Mouse (Mus musculus) midbrain, embryonic 12.5 days (tissue): ENCODE measurements around the gene Sap18. TPM values are rescaled to one million over a fixed set of nuclear protein-coding genes. Genes with fewer than 3 reads are reported as not detected.
"Not testable (repeated sequence)": the region's sequence is repeated elsewhere in the genome, so short reads cannot be mapped to it uniquely, and the experiment has no call there.

Experiments used
- ATAC-seq: fragments of 200-750 bp; cut with Nextera tagmentation; 2 replicates; pipeline ENCODE4 v1.8.0; 2017; ENCODE audit warnings: low read depth, moderate TSS enrichment, moderate library complexity; ENCODE audit not compliant: low FRiP score
- H3K27ac ChIP-seq: fragments of 300-500 bp; sonication (generic); replicated peaks from 2 replicates; pipeline ENCODE4 v1.5.1; 2016; ENCODE audit warnings: mild to moderate bottlenecking
- H3K27me3 ChIP-seq: fragments of 300-500 bp; sonication (generic); 2 replicates; pipeline ENCODE4 v1.6.1; 2016; ENCODE audit warnings: mild to moderate bottlenecking
- H3K36me3 ChIP-seq: fragments of 300-500 bp; sonication (generic); 2 replicates; pipeline ENCODE4 v1.6.1; 2016
- H3K4me1 ChIP-seq: fragments of 300-500 bp; sonication (generic); 2 replicates; pipeline ENCODE4 v1.6.1; 2016
- H3K4me2 ChIP-seq: fragments of 300-500 bp; sonication (generic); replicated peaks from 2 replicates; pipeline ENCODE4 v1.6.1; 2016; ENCODE audit warnings: mild to moderate bottlenecking, moderate library complexity
- H3K4me3 ChIP-seq: fragments of 300-500 bp; sonication (generic); 2 replicates; pipeline ENCODE4 v1.5.1; 2016; ENCODE audit warnings: mild to moderate bottlenecking
- H3K9ac ChIP-seq: fragments of 300-500 bp; sonication (generic); replicated peaks from 2 replicates; pipeline ENCODE4 v1.6.1; 2016; ENCODE audit warnings: mild to moderate bottlenecking, moderate library complexity
- H3K9me3 ChIP-seq: fragments of 300-500 bp; sonication (generic); 2 replicates; pipeline ENCODE4 v1.6.1; 2016; ENCODE audit warnings: mild to moderate bottlenecking
- whole genome bisulfite sequencing: fragments of 180-500 bp; shearing (Covaris S2); methylation state at CpG from one replicate; pipeline ENCODE4 v1.1.7; 2016; 5-methylcytosine and 5-hydroxymethylcytosine counted together
- microRNA-seq: library from miRNA; unstranded; fragments of <30 nt; microRNA quantifications from one replicate; pipeline ENCODE4, GENCODE M21; 2017
- polyA plus RNA-seq: library from polyadenylated mRNA; unstranded; fragments of >200 nt; fragmentation: Nextera tagmentation; extraction: Ambion mirVana; gene quantifications from 2 replicates; pipeline ENCODE4 v1.2.1, GENCODE M21; 2016

Gene Sap18
- polyA plus RNA-seq, 1 experiment from 2014 or later: 23.0 TPM

GRCm38 (mm10) chr14:57835157-57835556 is 37.2 kb downstream of the Sap18 start:
- Histone ChIP-seq H3K4me3 (no peak overlapping the region), H3K4me2 (no peak overlapping the region), H3K4me1 (no peaks in the 10 kb centered on the region), H3K36me3 (peaks cover 46% of the 10 kb centered on the region), H3K27me3 (no peaks in the 10 kb centered on the region), H3K9me3 (no peaks in the 10 kb centered on the region), H3K9ac (no peak overlapping the region), H3K27ac (no peak overlapping the region)
- ATAC-seq: no peak
- WGBS: 94% methylated on average over 10 of the region's 10 CpGs

GRCm38 (mm10) chr14:57844535-57844934 is 46.6 kb downstream of the Sap18 start:
- no peak overlapping the region for H3K4me2 ChIP-seq
- no peak overlapping the region for H3K9ac ChIP-seq
- no peak overlapping the region for H3K4me3 ChIP-seq
- ATAC-seq: no peak
- H3K36me3 ChIP-seq: peaks cover 34% of the 10 kb centered on the region
- H3K27me3 ChIP-seq: no peaks in the 10 kb centered on the region
- no peaks in the 10 kb centered on the region for H3K9me3 ChIP-seq
- WGBS: 93% methylated on average over 3 of the region's 3 CpGs
- no peak overlapping the region for H3K27ac ChIP-seq
- H3K4me1 ChIP-seq: no peaks in the 10 kb centered on the region

- not testable (repeated sequence) for H3K4me2 ChIP-seq, H3K4me1 ChIP-seq, H3K9ac ChIP-seq, H3K27me3 ChIP-seq, H3K4me3 ChIP-seq, H3K27ac ChIP-seq, ATAC-seq, H3K9me3 ChIP-seq
- peaks cover 28% of the 10 kb centered on the region for H3K36me3 ChIP-seq
- WGBS: 92% methylated on average over 5 of the region's 5 CpGs
Measured at GRCm38 (mm10) chr14:57848061-57848460, 50.1 kb downstream of the Sap18 start.

DNA sequence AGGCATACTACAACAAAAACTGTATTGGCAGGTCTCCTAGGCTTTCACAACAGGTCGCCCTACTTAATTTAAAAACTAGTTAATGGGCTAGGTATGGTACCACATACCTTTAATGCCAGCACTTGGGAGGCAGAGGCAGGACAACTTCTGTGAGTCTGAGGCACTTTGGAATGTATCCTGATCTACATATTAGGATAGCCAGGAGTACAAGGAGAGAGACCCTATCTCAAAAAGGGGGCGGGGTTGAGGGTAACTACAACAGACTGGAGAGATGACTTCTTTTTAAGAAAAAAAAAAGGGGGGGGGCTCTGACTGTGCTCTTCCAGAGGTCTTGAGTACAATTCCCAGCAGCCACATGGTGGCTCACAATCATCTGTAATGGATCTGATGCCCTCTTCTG is 50.7 kb downstream of the Sap18 start:
- 92% methylated on average over 2 of the region's 2 CpGs for WGBS
- H3K36me3 ChIP-seq: peaks cover 28% of the 10 kb centered on the region
- no peaks in the 10 kb centered on the region for H3K27me3 ChIP-seq
- no peak overlapping the region for H3K27ac ChIP-seq
- H3K9ac ChIP-seq: no peak overlapping the region
- no peaks in the 10 kb centered on the region for H3K4me1 ChIP-seq
- no peaks in the 10 kb centered on the region for H3K9me3 ChIP-seq
- H3K4me2 ChIP-seq: no peak overlapping the region
- H3K4me3 ChIP-seq: no peak overlapping the region
- ATAC-seq: no peak

GRCm38 (mm10) chr14:57850330-57850729 is 52.4 kb downstream of the Sap18 start:
- WGBS: 92% methylated on average over 3 of the region's 3 CpGs

GRCm38 (mm10) chr14:57852961-57853360 is 55.0 kb downstream of the Sap18 start:
- ATAC-seq: no peak
- 58% methylated on average over 2 of the region's 2 CpGs for WGBS
- Histone ChIP-seq H3K36me3 (peaks cover 12% of the 10 kb centered on the region), H3K4me2 (no peak overlapping the region), H3K9ac (no peak overlapping the region), H3K9me3 (no peaks in the 10 kb centered on the region), H3K4me3 (no peak overlapping the region), H3K27me3 (no peaks in the 10 kb centered on the region), H3K4me1 (no peaks in the 10 kb centered on the region), H3K27ac (no peak overlapping the region)

More at GRCm38 (mm10) chr14:57850330-57850729, 52.4 kb downstream of the Sap18 start:
- ATAC-seq: no peak
- Histone ChIP-seq H3K9me3 (no peaks in the 10 kb centered on the region), H3K36me3 (peaks cover 15% of the 10 kb centered on the region), H3K27me3 (no peaks in the 10 kb centered on the region), H3K4me2 (no peak overlapping the region), H3K9ac (no peak overlapping the region), H3K4me1 (no peaks in the 10 kb centered on the region), H3K27ac (no peak overlapping the region), H3K4me3 (no peak overlapping the region)

- not testable (repeated sequence) for H3K9ac ChIP-seq, H3K9me3 ChIP-seq, H3K4me3 ChIP-seq, H3K4me2 ChIP-seq, H3K4me1 ChIP-seq, ATAC-seq, H3K27ac ChIP-seq, H3K27me3 ChIP-seq
- peaks cover 12% of the 10 kb centered on the region; the same call in 1 of the 2 replicates for H3K36me3 ChIP-seq
Measured at GRCm38 (mm10) chr14:57856037-57856436, 58.1 kb downstream of the Sap18 start.

Small RNA genes within 50 kb of the gene (microRNA-seq; reads per million reads assigned to microRNA genes)
- not detected for gene Mir3077

Other genes starting within 250 kb of the Sap18 start
- 72.0 and 79.2 TPM in 2 replicates for gene Eef1akmt1, start 226.6 kb upstream of the Sap18 start, polyA plus RNA-seq
- 25.3 and 25.7 TPM in 2 replicates for gene Xpo4, start 132.8 kb upstream of the Sap18 start, polyA plus RNA-seq
- not detected in 2 replicates for gene Gm49361, start 52.1 kb upstream of the Sap18 start, polyA plus RNA-seq
- gene Lats2, start 39.8 kb upstream of the Sap18 start, polyA plus RNA-seq: 17.0 and 17.1 TPM in 2 replicates
- gene Ska3, start 28.0 kb downstream of the Sap18 start, polyA plus RNA-seq: 36.3 and 36.5 TPM in 2 replicates
- 126 and 131 TPM in 2 replicates for gene Mrpl57, start 28.1 kb downstream of the Sap18 start, polyA plus RNA-seq
- gene Zdhhc20, start 92.1 kb downstream of the Sap18 start, polyA plus RNA-seq: 58.2 and 61.4 TPM in 2 replicates
- gene Micu2, start 201.1 kb downstream of the Sap18 start, polyA plus RNA-seq: 66.5 and 70.1 TPM in 2 replicates